Mouse (Mus musculus) spleen, adult 2 months (tissue): ENCODE measurements at regions not wholly inside any gene's neighbourhood (a gene's known extent, or its start where the extent isn't known, plus 50 kb on each side); places are given as distances from the start of the nearest gene placed in this dataset.
A peak's percentile ranks its signal among the peaks of the same experiment; 100 is the strongest.

Source experiments
- DNase-seq, 2 experiments: peaks; one replicate each; pipeline versions ENCODE4 v3.0.0 to v3.0.0-alpha.2; 2012 to 2021; ENCODE audit warnings: low spot score in 2 of 2, low read depth in 1 of 2
- H3K27ac ChIP-seq: fragments of 200-500 bp; 2 replicates; pipeline ENCODE4 v1.5.1; 2012; ENCODE audit warnings: low read length, inconsistent platforms; ENCODE audit not compliant: insufficient read depth
- H3K27me3 ChIP-seq: fragments of 200-500 bp; 2 replicates; pipeline ENCODE4 v1.6.1; 2012; ENCODE audit warnings: mild to moderate bottlenecking, moderate library complexity, low read length, inconsistent platforms; ENCODE audit not compliant: control insufficient read depth, insufficient read depth
- H3K36me3 ChIP-seq: fragments of 200-500 bp; 2 replicates; pipeline ENCODE4 v1.6.1; 2012; ENCODE audit warnings: mild to moderate bottlenecking, low read length, inconsistent platforms; ENCODE audit not compliant: control insufficient read depth, insufficient read depth
- H3K4me1 ChIP-seq: fragments of 200-500 bp; 2 replicates; pipeline ENCODE4 v1.6.1; 2011; ENCODE audit warnings: inconsistent platforms; ENCODE audit not compliant: control insufficient read depth, insufficient read depth, insufficient read length
- H3K4me3 ChIP-seq: fragments of 200-500 bp; 2 replicates; pipeline ENCODE4 v1.5.1; 2011; ENCODE audit warnings: mild to moderate bottlenecking, inconsistent platforms; ENCODE audit not compliant: insufficient read depth, insufficient read length; ENCODE audit errors: extremely low read depth
- CTCF ChIP-seq: fragments of 200-500 bp; IDR thresholded peaks from 2 replicates; pipeline ENCODE4 v1.5.1; 2011; ENCODE audit warnings: mild to moderate bottlenecking, inconsistent platforms; ENCODE audit not compliant: insufficient read depth, insufficient read length, insufficient replicate concordance; ENCODE audit errors: extremely low read depth
- POLR2A ChIP-seq: fragments of 200-500 bp; IDR thresholded peaks from 2 replicates; pipeline ENCODE4 v1.6.1; 2011; ENCODE audit warnings: low read depth, low read length, inconsistent platforms
- WGBS: fragments of 180-500 bp; shearing (Covaris S2); methylation state at CpG from one replicate; pipeline ENCODE4 v1.1.7; 2018; 5-methylcytosine and 5-hydroxymethylcytosine counted together

DNA sequence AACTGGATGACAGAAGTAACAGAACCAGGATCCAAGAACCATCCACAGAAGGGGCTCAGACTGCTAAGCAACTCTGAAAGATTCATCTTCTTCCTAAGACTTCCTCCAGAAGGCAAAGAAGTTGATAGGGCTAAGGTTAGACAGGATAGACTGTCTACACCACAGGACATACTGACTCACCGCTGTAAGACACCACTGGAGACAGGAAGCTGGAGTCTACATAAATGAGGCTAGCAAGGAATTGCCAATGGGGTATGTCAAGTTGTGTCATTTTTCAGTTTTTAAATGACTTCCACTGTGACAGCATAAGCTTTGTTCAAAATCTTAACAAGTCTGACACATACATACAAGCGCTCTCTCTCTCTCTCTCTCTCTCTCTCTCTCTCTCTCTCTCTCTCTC lies 645.4 kb upstream of the Gm10131 start:
- H3K4me1 ChIP-seq, result peaks cover 9% of the 10 kb centered on the region; the same call in 1 of the 2 replicates
- DNase-seq, result no peak
- H3K36me3 ChIP-seq, result no peaks in the 10 kb centered on the region
- no peak overlapping the region for H3K27ac ChIP-seq
- H3K4me3 ChIP-seq, result no peak overlapping the region
- WGBS, result 94% methylated on average over 2 of the region's 2 CpGs
- H3K27me3 ChIP-seq, result no peaks in the 10 kb centered on the region
- TF ChIP-seq POLR2A (no peak), CTCF (no peak)

DNA sequence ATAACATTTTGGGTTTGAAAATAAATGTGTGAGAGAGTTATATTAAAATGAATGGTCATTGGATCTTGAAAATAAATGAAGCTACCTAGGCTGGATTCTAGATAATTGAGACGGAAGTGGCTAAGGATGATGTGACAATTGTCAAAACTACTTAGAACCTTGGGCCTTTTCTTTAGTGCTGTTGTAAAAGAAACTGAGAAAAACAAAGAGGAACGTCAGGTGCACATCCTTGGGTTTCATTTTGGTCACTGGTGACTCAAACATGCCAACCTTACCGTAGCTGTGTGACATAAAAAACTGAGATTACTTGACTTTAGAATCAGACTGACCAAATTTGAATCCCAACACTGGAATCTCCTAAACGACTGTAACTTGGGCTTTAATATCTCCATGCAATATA lies 644.6 kb upstream of the Gm10131 start:
- H3K4me3 ChIP-seq, result no peak overlapping the region
- WGBS, result 73% methylated on average over 4 of the region's 4 CpGs
- no peak for DNase-seq
- no peaks in the 10 kb centered on the region for H3K27me3 ChIP-seq
- no peak for TF ChIP-seq CTCF
- no peak for TF ChIP-seq POLR2A
- H3K36me3 ChIP-seq, result no peaks in the 10 kb centered on the region
- H3K27ac ChIP-seq, result peak overlapping the region; percentile 42; the same call in 1 of the 2 replicates
- H3K4me1 ChIP-seq, result peaks cover 9% of the 10 kb centered on the region; the same call in 1 of the 2 replicates

DNA sequence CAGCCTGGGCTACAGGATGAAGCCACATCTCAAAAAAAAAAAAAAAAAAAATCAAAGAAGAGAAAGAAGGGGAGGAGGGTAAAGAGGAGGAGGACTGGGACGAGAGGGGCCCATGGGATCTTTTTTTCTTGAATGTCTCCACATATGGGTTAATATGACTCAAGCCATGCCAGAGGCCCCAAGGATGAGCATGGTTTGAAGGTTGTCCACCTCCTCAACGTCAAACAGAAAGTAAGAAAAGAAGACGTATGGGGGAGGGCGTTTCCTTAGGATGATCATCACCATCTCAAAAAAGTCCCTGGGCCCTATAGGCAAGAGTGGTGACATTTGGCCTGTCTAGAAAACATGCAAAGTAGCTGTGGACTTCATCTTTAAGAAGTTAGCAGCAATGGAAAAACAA lies 643.9 kb upstream of the Gm10131 start:
- Histone ChIP-seq H3K36me3 (no peaks in the 10 kb centered on the region), H3K27me3 (no peaks in the 10 kb centered on the region), H3K27ac (peak overlapping the region; percentile 42; the same call in 1 of the 2 replicates), H3K4me3 (no peak overlapping the region), H3K4me1 (peaks cover 9% of the 10 kb centered on the region; the same call in 1 of the 2 replicates)
- TF ChIP-seq POLR2A, result no peak
- no peak for TF ChIP-seq CTCF
- WGBS, result 73% methylated on average over 4 of the region's 4 CpGs
- no peak for DNase-seq

DNA sequence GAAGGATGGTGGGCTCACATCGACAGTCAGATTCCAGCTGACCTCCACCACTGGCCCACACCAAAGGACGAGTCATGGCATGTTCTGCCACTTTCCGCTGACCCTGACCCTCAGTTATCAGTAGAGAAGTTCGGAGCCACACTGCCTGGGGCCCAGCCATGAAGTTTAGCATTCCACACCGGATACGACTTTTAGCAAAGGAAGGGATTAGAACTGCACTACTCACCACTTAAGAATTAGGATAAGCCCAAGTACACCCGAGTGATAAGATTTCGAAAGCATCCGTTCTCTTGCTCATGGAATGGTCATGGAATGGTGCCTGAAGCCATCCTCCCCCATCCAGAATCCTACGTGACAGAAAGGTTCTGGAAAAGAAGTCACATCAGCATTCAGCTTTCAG lies 641.5 kb upstream of the Gm10131 start:
- no peak for TF ChIP-seq POLR2A
- no peak for TF ChIP-seq CTCF
- Histone ChIP-seq H3K36me3 (no peaks in the 10 kb centered on the region), H3K27me3 (no peaks in the 10 kb centered on the region), H3K4me1 (peaks cover 9% of the 10 kb centered on the region; the same call in 1 of the 2 replicates), H3K4me3 (no peak overlapping the region), H3K27ac (no peak overlapping the region)
- no peak for DNase-seq
- 85% methylated on average over 10 of the region's 10 CpGs for WGBS

DNA sequence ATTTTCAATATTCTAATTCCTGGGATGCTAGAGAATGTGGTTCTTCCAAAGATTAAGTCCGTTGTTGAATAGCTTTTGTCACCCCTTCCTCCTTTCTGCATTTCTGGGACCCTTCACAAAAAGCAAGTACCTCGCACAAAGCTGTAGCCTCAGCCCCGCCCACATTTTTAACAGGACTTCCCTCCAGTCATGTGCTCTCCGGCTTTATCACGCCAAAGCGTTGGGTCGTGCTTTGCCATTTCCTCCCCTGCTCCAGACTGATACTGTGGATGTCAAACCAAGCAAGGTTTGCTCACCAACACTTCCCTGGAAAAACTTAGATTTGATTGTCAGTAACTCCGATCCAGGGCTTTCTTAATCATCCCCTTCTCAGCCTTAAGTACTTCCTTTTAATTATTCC lies 637.0 kb upstream of the Gm10131 start:
- no peaks in the 10 kb centered on the region for H3K36me3 ChIP-seq
- no peak overlapping the region for H3K4me3 ChIP-seq
- no peaks in the 10 kb centered on the region for H3K27me3 ChIP-seq
- TF ChIP-seq CTCF (no peak), POLR2A (no peak)
- DNase-seq, result no peak
- H3K27ac ChIP-seq, result no peak overlapping the region
- 85% methylated on average over 8 of the region's 8 CpGs for WGBS
- H3K4me1 ChIP-seq, result peaks cover 10% of the 10 kb centered on the region; the same call in 1 of the 2 replicates

DNA sequence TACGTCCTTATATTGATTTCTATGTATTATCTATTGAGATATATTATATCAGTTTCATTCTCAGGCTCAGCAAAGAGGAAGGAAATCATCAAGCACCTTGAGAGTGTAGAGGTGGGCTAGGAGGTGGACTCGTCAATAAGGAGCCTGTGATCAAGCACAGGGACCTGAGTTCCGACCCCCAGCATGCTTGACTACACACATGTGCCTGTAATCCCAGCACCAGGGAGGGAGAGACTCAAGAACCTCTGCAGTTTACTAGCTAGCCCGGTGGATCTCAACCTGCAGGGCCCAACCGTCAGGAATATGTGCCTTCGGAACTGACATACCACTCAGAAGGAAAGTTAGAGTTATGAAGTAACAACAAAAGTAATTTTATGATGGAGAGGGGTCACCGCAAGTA lies 634.2 kb upstream of the Gm10131 start:
- WGBS, result 93% methylated on average over 7 of the region's 7 CpGs
- 0 out of 2 replicates have a peak overlapping the region, but pooled peaks have one; percentile 20 for H3K27ac ChIP-seq
- TF ChIP-seq CTCF (no peak), POLR2A (no peak)
- DNase-seq, result no peak
- no peaks in the 10 kb centered on the region for H3K27me3 ChIP-seq
- no peak overlapping the region for H3K4me3 ChIP-seq
- no peaks in the 10 kb centered on the region for H3K36me3 ChIP-seq
- H3K4me1 ChIP-seq, result peaks cover 19% of the 10 kb centered on the region; the same call in 1 of the 2 replicates

DNA sequence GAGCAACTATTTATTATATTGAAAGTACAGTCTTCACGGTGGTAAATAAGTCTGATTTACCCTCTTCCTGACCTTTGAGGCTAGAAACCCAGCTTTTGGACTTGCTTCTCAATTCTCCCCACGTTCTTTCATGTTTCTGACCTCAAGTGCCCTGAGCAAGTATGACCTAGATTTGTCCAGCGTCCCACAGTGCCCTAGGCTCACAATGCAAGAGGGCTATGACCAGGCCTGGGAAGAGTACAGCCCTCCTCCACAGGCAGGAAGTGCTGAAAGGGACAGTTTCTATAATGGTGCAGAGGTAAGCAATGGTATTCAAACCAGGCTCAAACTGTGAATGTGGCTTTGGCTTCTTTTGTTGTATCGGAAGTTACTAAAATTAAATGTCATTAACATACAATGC lies 633.1 kb upstream of the Gm10131 start:
- no peak overlapping the region for H3K4me3 ChIP-seq
- peaks cover 22% of the 10 kb centered on the region; the same call in 1 of the 2 replicates for H3K4me1 ChIP-seq
- TF ChIP-seq POLR2A, result no peak
- TF ChIP-seq CTCF, result no peak
- H3K27ac ChIP-seq, result peak overlapping the region; percentile 82
- DNase-seq, result no peak
- H3K36me3 ChIP-seq, result no peaks in the 10 kb centered on the region
- 21% methylated on average over 4 of the region's 4 CpGs for WGBS
- no peaks in the 10 kb centered on the region for H3K27me3 ChIP-seq
